Mouse (Mus musculus) small intestine, adult 2 months (tissue): ENCODE results near the gene Eepd1.

Experiments used
- CTCF ChIP-seq: fragments of 200-500 bp; IDR thresholded peaks from 2 replicates; pipeline ENCODE4 v1.5.1; 2012; ENCODE audit warnings: low read depth, mild to moderate bottlenecking, control low read depth, inconsistent platforms, low read length, moderate library complexity, mixed read lengths; ENCODE audit not compliant: insufficient replicate concordance, insufficient read length; ENCODE audit errors: extremely low read depth
- POLR2A ChIP-seq: fragments of 200-500 bp; IDR thresholded peaks from 2 replicates; pipeline ENCODE4 v1.6.1; 2012; ENCODE audit warnings: low read depth, mild to moderate bottlenecking, control low read depth, inconsistent platforms, low read length, moderate library complexity

GRCm38 (mm10) chr9:25481344-25482095 is at the start of gene Eepd1:
- TF ChIP-seq CTCF = no peak
- peak; percentile 90 for TF ChIP-seq POLR2A
